Mouse (Mus musculus): ENCODE data around the gene 1810013L24Rik.

1810013L24Rik gene

GRCm38 (mm10) chr16:8829564-8830359 lies at the start of gene 1810013L24Rik:
Gene 1810013L24Rik (plus strand): TSS chr16:8830100.
- DNase-seq: peak; percentile 99

DNA sequence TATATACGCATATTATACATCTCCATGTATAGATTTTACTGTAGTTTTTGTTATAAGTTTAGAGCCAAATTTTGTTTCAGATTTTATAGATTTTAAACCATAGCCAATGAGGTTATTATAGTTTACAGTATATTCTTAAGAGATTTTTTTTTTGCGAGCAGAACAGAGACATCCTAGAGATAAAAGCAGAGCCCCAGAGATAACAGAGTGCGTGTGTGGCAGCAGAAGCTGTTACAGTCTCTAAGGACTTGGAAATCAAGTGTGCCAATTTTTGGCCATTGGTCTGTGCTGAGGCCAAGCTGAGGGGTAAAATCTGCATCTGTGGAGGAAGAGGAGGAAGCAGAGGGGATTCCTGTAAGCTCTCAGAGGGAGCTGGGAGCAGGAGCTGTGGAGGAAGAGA lies 49.7 kb upstream of the 1810013L24Rik start:
- DNase-seq: no peak

GRCm38 (mm10) chr16:8781191-8781590 lies 48.7 kb upstream of the 1810013L24Rik start:
- DNase-seq: no peak

DNA sequence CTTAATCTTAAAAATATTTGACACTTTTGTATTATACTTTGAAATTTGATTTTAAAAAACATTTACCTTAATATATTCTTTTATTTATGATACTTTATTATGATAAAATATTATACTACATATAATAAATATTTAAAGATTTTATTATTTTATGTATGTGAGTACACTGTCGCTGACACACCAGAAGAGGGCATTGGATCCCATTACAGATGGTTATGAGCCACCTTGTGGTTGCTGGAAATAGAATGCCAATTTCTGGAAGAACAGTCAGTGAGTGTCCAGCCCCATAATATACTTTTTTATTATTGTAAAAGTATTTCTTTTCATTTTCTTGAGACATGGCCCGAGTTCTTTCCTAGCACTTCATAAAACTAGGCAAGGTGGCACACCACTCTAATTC lies 48.2 kb upstream of the 1810013L24Rik start:
- DNase-seq: no peak

GRCm38 (mm10) chr16:8783198-8783913 lies 46.5 kb upstream of the 1810013L24Rik start:
- DNase-seq: no peak

GRCm38 (mm10) chr16:8784753-8785152 lies 45.1 kb upstream of the 1810013L24Rik start:
- no peak for DNase-seq

DNA sequence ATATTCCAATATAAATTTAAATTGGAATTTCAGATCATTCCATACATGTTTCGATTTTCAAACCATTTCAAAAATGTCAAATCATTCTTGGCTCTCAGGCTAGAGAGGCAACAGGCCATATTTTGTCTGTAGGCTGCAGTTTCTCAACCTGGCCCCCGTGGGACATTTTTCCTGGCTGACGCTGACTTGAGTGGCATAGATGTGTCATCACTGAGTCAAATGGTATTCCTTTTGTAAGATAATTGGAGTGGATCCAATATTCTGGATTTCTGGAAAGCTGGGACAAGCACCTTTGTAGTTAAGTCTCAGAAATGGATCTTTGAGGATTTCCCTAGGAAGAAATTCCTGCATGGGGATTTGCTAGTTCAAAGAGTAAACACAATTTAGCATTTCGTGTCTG lies 39.0 kb upstream of the 1810013L24Rik start:
- DNase-seq: no peak

DNA sequence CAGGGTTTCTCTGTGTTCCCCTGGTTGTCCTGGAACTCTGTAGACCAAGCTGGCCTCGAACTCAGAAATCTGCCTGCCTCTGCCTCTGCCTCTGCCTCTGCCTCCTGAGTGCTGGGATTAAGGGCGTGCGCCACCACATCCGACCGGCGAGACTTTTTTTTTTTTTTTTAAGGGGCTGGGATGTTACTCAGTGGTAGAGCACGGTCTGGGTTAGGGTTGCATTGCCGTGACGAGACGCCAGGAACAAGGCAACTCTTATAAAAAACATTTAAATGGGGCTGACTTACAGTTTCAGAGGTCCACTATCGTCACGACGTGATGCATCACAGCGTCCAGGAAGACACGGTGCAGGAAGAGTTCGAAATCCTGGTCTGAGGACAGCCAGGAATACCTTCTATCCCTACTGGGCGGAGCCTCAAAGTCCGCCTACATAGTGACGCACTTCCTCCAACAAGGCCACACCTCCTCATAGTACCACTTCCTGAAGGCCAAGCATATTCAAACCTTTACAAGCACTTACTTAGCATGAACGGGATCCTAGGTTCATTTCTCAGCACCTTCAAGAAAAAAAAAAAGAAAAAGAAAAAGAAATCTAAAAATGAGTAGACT lies 37.8 kb upstream of the 1810013L24Rik start, which contains the start of gene Usp7:
Gene Usp7 (minus strand): TSS at position 360 of the 609 bp plus-strand sequence.
- no peak for DNase-seq

GRCm38 (mm10) chr16:8794952-8795351 lies 34.9 kb upstream of the 1810013L24Rik start:
- no peak for DNase-seq

GRCm38 (mm10) chr16:8795906-8796305 lies 34.0 kb upstream of the 1810013L24Rik start:
- DNase-seq: no peak

- no peak for DNase-seq
These were observed 23.2 kb upstream of the 1810013L24Rik start for GRCm38 (mm10) chr16:8806703-8807102.

- DNase-seq: no peak
These were observed 19.3 kb upstream of the 1810013L24Rik start for GRCm38 (mm10) chr16:8810399-8811127.

DNA sequence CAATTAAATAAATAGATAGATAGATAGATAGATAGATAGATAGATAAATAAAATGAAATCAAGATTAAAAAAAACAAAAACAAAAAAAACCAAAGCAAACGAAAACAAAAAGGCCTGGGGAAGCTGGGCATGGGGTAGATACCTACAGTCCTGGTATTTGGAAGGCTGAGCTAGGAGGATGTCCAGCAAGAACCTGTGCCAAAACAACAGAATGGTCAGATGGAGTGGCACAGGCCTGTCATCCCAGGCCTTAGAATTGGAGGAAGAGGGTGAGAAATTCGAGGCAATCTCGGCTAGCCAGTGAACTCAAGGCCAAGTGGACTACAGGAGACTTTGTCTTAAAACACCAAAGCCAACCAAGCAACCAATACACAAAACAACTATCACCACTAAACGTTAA lies 12.0 kb upstream of the 1810013L24Rik start:
- DNase-seq: peak; percentile 58

DNA sequence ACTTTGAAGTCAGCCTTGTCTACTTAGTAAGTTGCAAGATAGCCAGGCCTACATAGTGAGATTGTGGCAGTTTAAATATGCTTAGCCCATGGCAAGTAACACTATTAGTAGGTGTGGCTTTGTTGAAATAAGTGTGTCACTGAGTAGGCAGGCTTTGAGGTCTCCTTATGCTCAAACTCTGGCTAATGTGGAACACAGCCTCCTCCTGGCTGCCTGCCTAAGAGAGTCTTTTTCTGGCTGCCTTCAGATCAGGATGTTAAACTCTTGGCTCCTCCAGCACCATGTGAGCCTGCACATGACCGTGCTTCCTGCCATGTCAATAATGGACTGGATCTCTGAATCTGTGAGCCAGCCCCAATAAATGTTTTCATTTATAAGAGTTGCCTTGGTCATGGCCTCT lies 8.5 kb upstream of the 1810013L24Rik start:
- DNase-seq: peak; percentile 68

- no peak for DNase-seq
These were observed 7.3 kb upstream of the 1810013L24Rik start for GRCm38 (mm10) chr16:8822586-8822985.

DNA sequence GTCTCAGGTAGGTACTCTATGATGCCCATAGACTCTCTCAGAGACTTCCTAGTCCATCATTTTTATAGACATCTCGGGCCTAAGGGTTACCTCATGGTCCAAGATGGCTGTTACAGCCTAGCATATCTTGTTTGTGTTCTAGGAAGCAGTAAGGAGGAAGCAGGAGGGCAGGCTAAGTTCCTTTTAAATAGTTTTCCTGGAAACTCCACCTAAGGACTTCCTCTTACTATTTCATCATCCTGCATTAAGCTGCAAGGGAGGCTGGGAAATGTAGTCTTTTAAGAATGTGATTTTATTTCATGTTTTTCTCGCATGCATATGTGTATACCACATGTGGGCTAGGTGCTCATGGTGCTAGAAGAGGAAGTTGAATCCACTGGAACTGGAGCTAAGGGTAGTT lies 6.2 kb upstream of the 1810013L24Rik start:
- DNase-seq: peak; percentile 9

- no peak for DNase-seq
These were observed 2.5 kb upstream of the 1810013L24Rik start for GRCm38 (mm10) chr16:8827366-8827765.

DNA sequence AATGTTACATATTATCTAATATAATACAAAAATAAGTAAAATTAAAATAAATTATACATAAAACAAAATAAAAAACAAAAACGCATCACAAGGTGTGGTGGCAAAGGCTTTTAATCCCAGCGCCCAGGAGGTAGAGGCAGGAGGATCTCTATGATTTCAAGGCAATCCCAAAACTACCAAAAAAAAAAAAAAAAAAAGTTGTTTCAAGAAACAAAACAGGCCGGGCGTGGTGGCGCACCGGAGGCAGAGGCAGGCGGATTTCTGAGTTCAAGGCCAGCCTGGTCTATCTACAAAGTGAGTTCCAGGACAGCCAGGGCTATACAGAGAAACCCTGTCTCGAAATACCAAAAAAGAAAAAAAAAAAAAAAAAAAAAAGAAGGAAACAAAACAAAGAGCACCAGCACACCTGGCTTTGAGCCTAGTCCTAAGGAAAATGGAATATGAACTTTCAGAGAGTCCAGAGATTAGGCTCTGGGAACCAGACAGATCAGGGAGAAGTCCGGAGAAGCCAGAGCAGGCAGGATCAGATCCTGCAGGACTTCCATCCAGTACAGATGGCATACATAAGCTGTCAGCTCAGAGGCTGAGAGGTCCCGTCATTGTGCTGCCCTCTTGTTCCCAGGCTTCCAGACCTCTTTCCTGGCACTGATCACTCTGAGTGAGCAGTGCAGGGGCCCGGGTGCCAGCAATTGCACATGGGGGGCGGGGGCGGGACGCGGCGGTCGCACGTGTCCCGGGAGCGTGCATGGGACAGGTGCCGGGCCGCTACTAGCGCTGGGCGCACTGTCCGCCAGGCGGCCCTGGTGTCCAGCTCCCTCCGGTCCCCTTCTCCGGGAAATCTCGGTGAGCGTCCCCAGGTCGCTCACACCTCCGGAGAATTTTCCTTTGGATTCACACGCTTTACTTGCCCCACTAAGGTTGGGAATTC lies 1.0 kb upstream of the 1810013L24Rik start:
- peak; percentile 84 for DNase-seq

DNA sequence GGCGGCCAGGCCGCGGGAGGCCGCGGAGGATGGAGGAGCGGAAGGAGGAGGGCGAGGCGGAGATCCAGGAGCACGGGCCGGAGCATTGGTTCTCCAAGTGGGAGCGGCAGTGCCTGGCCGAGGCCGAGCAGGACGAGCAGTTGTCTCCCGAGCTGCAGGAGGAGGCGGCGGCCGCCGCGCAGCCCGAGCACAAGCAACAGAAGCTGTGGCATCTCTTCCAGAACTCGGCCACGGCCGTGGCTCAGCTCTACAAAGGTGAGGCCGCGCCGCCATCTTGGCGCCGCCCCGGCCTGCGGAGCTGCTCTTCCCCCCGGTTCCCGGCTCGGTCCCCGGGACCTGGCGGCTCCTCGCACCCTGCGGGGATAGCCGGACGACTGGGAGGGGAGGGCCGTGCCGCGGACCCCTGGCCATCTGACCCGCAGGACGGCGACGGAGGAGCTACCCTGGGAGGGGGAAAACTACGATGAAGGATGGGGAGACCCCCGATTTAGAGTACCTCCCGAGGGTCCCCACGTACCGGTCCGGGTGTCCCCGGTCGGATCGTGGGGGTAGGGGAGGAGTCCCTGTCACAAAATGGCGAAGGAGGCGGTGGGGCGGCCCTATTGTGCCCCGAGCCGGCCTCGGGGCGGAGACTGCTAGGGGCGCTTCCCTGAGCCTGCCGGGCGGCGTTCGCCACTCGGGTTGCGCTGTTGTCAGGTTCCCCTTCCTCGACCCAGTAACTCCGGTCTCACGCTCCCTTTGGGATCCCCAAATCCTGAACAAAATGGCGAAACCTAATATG lies 721 bp downstream of the 1810013L24Rik start:
- peak; percentile 72 for DNase-seq

DNA sequence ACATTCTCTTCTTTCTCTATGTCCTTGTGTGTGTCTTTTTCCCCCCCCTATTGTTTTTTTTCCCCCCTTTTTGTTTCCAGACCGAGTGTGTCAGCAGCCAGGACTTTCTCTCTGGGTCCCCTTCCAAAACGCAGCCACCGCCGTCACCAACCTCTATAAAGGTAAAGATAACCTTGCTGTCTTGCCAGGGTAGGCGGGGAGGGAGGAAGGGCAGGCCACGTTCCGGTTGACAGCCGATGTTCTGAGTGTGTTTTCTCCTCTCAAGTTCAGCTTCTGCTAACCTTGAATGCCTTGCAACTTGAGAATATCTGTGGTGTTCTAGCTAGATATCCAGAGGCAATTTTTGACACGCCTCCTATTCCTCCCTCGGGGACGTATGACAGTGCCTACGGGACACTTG lies 1.3 kb downstream of the 1810013L24Rik start:
- DNase-seq: peak; percentile 61

- DNase-seq: no peak
These were observed 7.0 kb downstream of the 1810013L24Rik start for GRCm38 (mm10) chr16:8836876-8837275.

All from cerebellum, adult 9-10 months (tissue).